Mouse (Mus musculus) forebrain, embryonic 13.5 days (tissue): ENCODE measurements at regions not wholly inside any gene's neighbourhood (a gene's known extent, or its start where the extent isn't known, plus 50 kb on each side); places are given as distances from the start of the nearest gene placed in this dataset.

Experiments
- ATAC-seq: fragments of 200-750 bp; cut with Nextera tagmentation; 2 replicates; pipeline ENCODE4 v1.8.0; 2017
- H3K27ac ChIP-seq: fragments of 300-500 bp; sonication (generic); 2 replicates; pipeline ENCODE4 v1.5.1; 2015; ENCODE audit warnings: inconsistent platforms, mild to moderate bottlenecking, moderate library complexity
- H3K27me3 ChIP-seq: fragments of 300-500 bp; sonication (generic); 2 replicates; pipeline ENCODE4 v1.6.1; 2015; ENCODE audit warnings: mild to moderate bottlenecking, inconsistent platforms
- H3K36me3 ChIP-seq: fragments of 300-500 bp; sonication (generic); 2 replicates; pipeline ENCODE4 v1.6.1; 2015; ENCODE audit warnings: mild to moderate bottlenecking, inconsistent platforms; ENCODE audit not compliant: poor library complexity, severe bottlenecking
- H3K4me1 ChIP-seq: fragments of 300-500 bp; sonication (generic); 2 replicates; pipeline ENCODE4 v1.6.1; 2015; ENCODE audit warnings: inconsistent platforms
- H3K4me2 ChIP-seq: fragments of 300-500 bp; sonication (generic); 2 replicates; pipeline ENCODE4 v1.6.1; 2015; ENCODE audit warnings: inconsistent platforms, mild to moderate bottlenecking, moderate library complexity
- H3K4me3 ChIP-seq: fragments of 300-500 bp; sonication (generic); 2 replicates; pipeline ENCODE4 v1.5.1; 2015; ENCODE audit warnings: mild to moderate bottlenecking, inconsistent platforms
- H3K9ac ChIP-seq: fragments of 300-500 bp; sonication (generic); 2 replicates; pipeline ENCODE4 v1.6.1; 2015; ENCODE audit warnings: mild to moderate bottlenecking, inconsistent platforms
- H3K9me3 ChIP-seq: fragments of 300-500 bp; sonication (generic); replicated peaks from 2 replicates; pipeline ENCODE4 v1.6.1; 2016; ENCODE audit warnings: inconsistent platforms
- WGBS: fragments of 180-500 bp; shearing (Covaris S2); methylation state at CpG from one replicate; pipeline ENCODE4 v1.1.7; 2015; 5-methylcytosine and 5-hydroxymethylcytosine counted together

GRCm38 (mm10) chr3:39776278-39777039 lies 754.6 kb upstream of the Intu start:
- Histone ChIP-seq H3K27me3 (0 out of 2 replicates have a peak, but pooled peaks cover 4% of the 10 kb centered on the region), H3K9ac (no peak overlapping the region), H3K4me1 (peaks cover 13% of the 10 kb centered on the region), H3K36me3 (no peaks in the 10 kb centered on the region), H3K27ac (no peak overlapping the region), H3K4me3 (no peak overlapping the region), H3K9me3 (no peaks in the 10 kb centered on the region), H3K4me2 (no peak overlapping the region)
- 94% methylated on average over 7 of the region's 7 CpGs for WGBS
- no peak for ATAC-seq

- Histone ChIP-seq H3K9ac (0 out of 2 replicates have a peak overlapping the region, but pooled peaks have one; percentile 26), H3K27me3 (0 out of 2 replicates have a peak, but pooled peaks cover 4% of the 10 kb centered on the region), H3K4me2 (no peak overlapping the region), H3K27ac (no peak overlapping the region), H3K4me3 (no peak overlapping the region), H3K9me3 (no peaks in the 10 kb centered on the region), H3K4me1 (peaks cover 16% of the 10 kb centered on the region), H3K36me3 (no peaks in the 10 kb centered on the region)
- ATAC-seq = peak; percentile 36; the same call in 1 of the 2 replicates
- WGBS = 25% methylated on average over 6 of the region's 6 CpGs
Observed at GRCm38 (mm10) chr3:39779690-39780218, 751.3 kb upstream of the Intu start.

DNA sequence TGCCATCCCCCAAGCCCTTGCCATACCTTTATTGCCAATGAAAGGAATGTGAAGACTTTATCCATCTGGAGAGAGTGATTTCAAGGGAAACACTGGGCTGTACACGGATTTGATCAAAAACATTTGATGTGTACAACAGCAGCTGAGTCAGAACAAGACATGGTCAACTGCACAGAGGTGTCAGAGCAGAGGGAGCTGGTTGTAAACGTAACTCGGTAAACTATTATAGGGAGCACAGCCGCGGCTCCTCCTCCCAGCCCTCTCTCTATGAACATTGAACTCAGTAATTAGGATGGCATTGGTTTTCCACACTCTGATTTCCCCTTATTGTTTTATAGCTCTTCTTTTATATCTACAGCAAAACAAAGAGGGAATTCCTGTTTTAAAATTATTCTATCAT lies 750.8 kb upstream of the Intu start:
- Histone ChIP-seq H3K9me3 (no peaks in the 10 kb centered on the region), H3K36me3 (no peaks in the 10 kb centered on the region), H3K27me3 (0 out of 2 replicates have a peak, but pooled peaks cover 4% of the 10 kb centered on the region), H3K4me1 (peaks cover 19% of the 10 kb centered on the region), H3K4me3 (no peak overlapping the region), H3K9ac (no peak overlapping the region), H3K4me2 (no peak overlapping the region), H3K27ac (no peak overlapping the region)
- 49% methylated on average over 5 of the region's 5 CpGs for WGBS
- ATAC-seq = peak; percentile 11; the same call in 1 of the 2 replicates

- H3K4me3 ChIP-seq = no peak overlapping the region
- ATAC-seq = 0 out of 2 replicates have a peak, but pooled peaks have one; percentile 41
- H3K4me2 ChIP-seq = no peak overlapping the region
- no peak overlapping the region for H3K9ac ChIP-seq
- peaks cover 11% of the 10 kb centered on the region for H3K4me1 ChIP-seq
- H3K27me3 ChIP-seq = no peaks in the 10 kb centered on the region
- no peaks in the 10 kb centered on the region for H3K36me3 ChIP-seq
- H3K9me3 ChIP-seq = no peaks in the 10 kb centered on the region
- no peak overlapping the region for H3K27ac ChIP-seq
- WGBS = 89% methylated on average over 2 of the region's 2 CpGs
Observed at GRCm38 (mm10) chr3:39784901-39785300, 746.2 kb upstream of the Intu start.

DNA sequence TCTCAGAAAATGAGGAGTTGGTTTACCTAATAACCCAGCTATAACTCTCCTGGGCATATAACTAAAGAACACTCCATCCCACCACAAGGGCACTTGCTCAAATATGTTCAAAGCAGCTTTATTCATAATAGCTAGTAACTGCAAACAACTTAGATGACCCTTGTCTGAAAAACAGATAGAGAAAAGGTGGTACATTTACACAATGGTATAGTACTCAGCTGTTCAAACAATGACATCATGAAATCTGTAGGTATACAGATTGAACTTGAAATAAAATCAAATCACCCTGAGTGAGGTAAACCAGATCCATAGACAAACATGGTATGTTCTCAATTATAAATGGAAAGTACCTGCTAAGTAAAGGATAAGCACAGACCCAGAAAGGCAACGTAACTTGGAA lies 721.5 kb upstream of the Intu start:
- no peaks in the 10 kb centered on the region for H3K36me3 ChIP-seq
- H3K9ac ChIP-seq = no peak overlapping the region
- no peak overlapping the region for H3K4me2 ChIP-seq
- H3K4me3 ChIP-seq = no peak overlapping the region
- H3K27ac ChIP-seq = no peak overlapping the region
- ATAC-seq = no peak
- H3K4me1 ChIP-seq = no peaks in the 10 kb centered on the region
- no peaks in the 10 kb centered on the region for H3K27me3 ChIP-seq
- WGBS = 98% methylated on average over 1 of the region's 1 CpGs
- no peaks in the 10 kb centered on the region for H3K9me3 ChIP-seq

GRCm38 (mm10) chr3:39814814-39815213 lies 716.3 kb upstream of the Intu start:
- Histone ChIP-seq H3K9ac (no peak overlapping the region), H3K4me2 (no peak overlapping the region), H3K36me3 (no peaks in the 10 kb centered on the region), H3K4me3 (no peak overlapping the region), H3K27ac (no peak overlapping the region), H3K4me1 (no peaks in the 10 kb centered on the region), H3K9me3 (no peaks in the 10 kb centered on the region), H3K27me3 (no peaks in the 10 kb centered on the region)
- peak; percentile 86 for ATAC-seq
- 26% methylated on average over 6 of the region's 6 CpGs for WGBS

- ATAC-seq = no peak
Observed at GRCm38 (mm10) chr3:39830488-39831056, 700.5 kb upstream of the Intu start.

DNA sequence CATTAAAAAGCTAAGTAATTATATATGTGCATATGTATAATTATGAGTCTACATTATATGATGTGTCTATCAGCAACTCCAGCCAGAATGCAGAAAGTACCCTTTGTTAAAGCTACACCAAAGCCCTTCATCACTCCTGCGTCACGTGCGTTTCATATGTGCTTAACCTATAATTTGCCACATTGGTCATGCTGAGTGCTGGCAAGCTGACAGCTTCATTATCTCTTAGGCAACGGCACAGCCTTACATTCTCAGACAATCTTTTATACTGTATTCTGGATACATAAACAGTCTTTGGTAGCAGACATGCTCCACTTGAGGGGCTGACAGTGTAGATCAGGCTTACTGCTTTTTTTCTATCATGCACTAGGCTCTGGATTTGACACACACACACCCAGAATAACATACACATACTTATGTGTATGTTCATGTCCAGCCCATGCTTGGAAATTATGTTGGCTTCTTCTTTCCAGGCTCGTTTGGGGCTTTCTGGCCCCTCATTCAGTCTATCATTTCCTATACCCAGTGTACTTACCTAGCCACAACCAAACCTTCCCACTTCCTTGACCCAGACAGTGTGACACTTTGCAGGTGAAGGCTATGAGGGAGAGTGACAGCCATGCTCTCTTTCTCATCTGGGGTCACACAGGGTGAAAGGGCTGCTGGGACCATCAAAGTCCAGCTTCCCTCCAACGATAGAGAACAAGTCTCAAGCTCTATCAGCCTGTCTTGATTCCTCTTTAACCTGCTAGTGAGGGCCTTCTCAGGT lies 692.5 kb upstream of the Intu start:
- Histone ChIP-seq H3K4me3 (no peak overlapping the region), H3K9me3 (no peaks in the 10 kb centered on the region), H3K9ac (no peak overlapping the region), H3K4me2 (no peak overlapping the region), H3K4me1 (peaks cover 11% of the 10 kb centered on the region), H3K27ac (peak overlapping the region; percentile 55; the same call in 1 of the 2 replicates), H3K36me3 (no peaks in the 10 kb centered on the region), H3K27me3 (no peaks in the 10 kb centered on the region)
- WGBS = 35% methylated on average over 6 of the region's 6 CpGs
- ATAC-seq = peak; percentile 93

More at GRCm38 (mm10) chr3:39830488-39831056, 700.5 kb upstream of the Intu start:
- H3K27ac ChIP-seq = no peak overlapping the region
- H3K4me1 ChIP-seq = 0 out of 2 replicates have a peak, but pooled peaks cover 3% of the 10 kb centered on the region
- no peak overlapping the region for H3K4me2 ChIP-seq
- no peaks in the 10 kb centered on the region for H3K9me3 ChIP-seq
- H3K27me3 ChIP-seq = no peaks in the 10 kb centered on the region
- no peak overlapping the region for H3K9ac ChIP-seq
- H3K36me3 ChIP-seq = no peaks in the 10 kb centered on the region
- WGBS = 89% methylated on average over 8 of the region's 8 CpGs
- H3K4me3 ChIP-seq = no peak overlapping the region

- no peak overlapping the region for H3K4me3 ChIP-seq
- H3K4me2 ChIP-seq = no peak overlapping the region
- WGBS = 78% methylated on average over 5 of the region's 5 CpGs
- ATAC-seq = no peak
- H3K36me3 ChIP-seq = no peaks in the 10 kb centered on the region
- H3K9ac ChIP-seq = no peak overlapping the region
- no peaks in the 10 kb centered on the region for H3K27me3 ChIP-seq
- H3K9me3 ChIP-seq = no peaks in the 10 kb centered on the region
- no peak overlapping the region for H3K27ac ChIP-seq
- H3K4me1 ChIP-seq = peaks cover 8% of the 10 kb centered on the region
Observed at GRCm38 (mm10) chr3:39840946-39841345, 690.1 kb upstream of the Intu start.

- no peaks in the 10 kb centered on the region for H3K27me3 ChIP-seq
- no peaks in the 10 kb centered on the region for H3K36me3 ChIP-seq
- H3K4me1 ChIP-seq = no peaks in the 10 kb centered on the region
- ATAC-seq = no peak
- H3K9me3 ChIP-seq = no peaks in the 10 kb centered on the region
- 88% methylated on average over 2 of the region's 2 CpGs for whole genome bisulfite sequencing
- no peak overlapping the region for H3K9ac ChIP-seq
- no peak overlapping the region for H3K27ac ChIP-seq
- H3K4me3 ChIP-seq = no peak overlapping the region
- no peak overlapping the region for H3K4me2 ChIP-seq
Observed at GRCm38 (mm10) chr3:39845123-39845522, 686.0 kb upstream of the Intu start.

DNA sequence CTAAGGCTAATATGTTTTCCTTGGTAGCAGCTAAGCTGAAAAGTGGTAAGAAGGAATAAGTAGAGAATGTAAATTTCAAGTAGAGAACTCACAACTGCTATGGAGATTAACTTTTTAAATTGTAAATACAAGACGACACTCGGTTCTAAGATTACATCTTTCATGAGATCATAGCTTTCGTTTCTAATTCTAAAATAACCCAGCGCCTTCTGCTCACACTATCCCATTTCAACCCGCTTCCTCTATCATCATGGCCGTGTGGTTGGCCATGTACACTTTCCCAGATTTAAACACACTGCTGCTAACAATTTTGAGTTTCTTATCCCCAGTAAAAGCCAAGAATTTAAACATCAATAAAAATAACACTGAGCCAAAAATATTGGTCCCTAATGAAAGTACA lies 682.3 kb upstream of the Intu start:
- H3K4me1 ChIP-seq = peaks cover 6% of the 10 kb centered on the region; the same call in 1 of the 2 replicates
- no peak overlapping the region for H3K4me2 ChIP-seq
- no peak overlapping the region for H3K27ac ChIP-seq
- ATAC-seq = no peak
- 94% methylated on average over 6 of the region's 6 CpGs for WGBS
- no peaks in the 10 kb centered on the region for H3K9me3 ChIP-seq
- H3K9ac ChIP-seq = no peak overlapping the region
- H3K27me3 ChIP-seq = no peaks in the 10 kb centered on the region
- H3K4me3 ChIP-seq = no peak overlapping the region
- H3K36me3 ChIP-seq = no peaks in the 10 kb centered on the region
